Mouse (Mus musculus): ENCODE results near the gene Sf1.

DNA sequence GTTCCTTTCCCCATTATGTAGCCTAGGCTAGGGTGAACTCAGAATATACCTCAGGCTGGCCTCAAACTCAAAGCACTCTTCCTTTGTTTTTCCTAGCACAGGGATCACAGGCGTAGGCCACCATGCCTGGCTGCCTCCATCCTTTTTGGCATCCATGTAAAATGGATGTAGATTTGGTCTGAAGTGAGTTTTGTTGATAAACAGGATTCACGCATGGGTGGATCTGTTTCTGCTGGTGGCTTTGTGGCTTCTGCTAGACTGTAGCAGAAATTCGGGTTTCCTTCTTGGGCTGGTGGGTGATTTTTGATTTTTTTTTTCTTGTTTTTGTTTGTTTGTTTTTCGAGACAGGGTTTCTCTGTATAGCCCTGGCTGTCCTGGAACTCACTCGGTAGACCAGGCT is 46.4 kb downstream of the Sf1 start:
- TF ChIP-seq CTCF (conservative IDR thresholded peaks at IDR 0.05; ENCODE audit: low read length): no peak
- TF ChIP-seq NANOG (IDR thresholded peaks at IDR 0.05; ENCODE audit: borderline replicate concordance, low read length): no peak
- no peak for TF ChIP-seq POU5F1 (IDR thresholded peaks at IDR 0.05; ENCODE audit: borderline replicate concordance, low read length)
